Mouse (Mus musculus): Measurements from ENCODE around the gene Speg. TPM values are rescaled to one million over a fixed set of nuclear protein-coding genes. Genes with fewer than 3 reads are reported as not detected.

The Speg gene
- polyA plus RNA-seq, 1 experiment from 2014 or later: 18.6 TPM

DNA sequence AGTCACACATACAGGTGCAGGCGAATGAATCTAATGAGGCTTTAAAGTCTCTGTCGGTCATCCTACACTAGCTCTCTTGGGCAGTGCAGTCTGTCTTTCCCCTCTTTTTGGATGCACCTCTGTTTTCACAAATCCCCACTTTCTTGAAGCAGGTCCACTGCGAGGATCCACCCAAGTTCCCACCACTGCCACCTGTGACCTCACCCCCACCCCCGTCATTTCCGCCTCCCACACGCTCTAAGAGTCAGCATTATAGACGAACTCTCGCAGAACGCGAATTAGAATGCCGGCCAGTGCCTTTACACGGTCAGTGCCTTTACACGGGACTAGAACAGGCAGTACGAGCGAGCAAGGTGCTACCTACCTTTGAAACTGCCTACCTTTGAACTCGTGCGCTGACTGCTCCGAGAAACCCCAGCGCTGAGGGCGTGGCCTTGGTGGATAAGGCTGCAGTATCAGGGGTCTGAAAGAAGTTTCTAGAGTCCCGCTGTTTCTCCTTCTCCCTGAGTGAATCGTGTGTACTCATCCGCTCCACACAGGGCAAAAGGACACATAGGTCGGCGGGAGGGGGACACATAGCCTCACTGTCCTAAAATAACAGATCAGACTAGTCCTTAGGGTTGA, 5.6 kb upstream of the Speg start:
- H3K9ac ChIP-seq: no peak overlapping the region
- H3K4me3 ChIP-seq (replicated peaks): no peak overlapping the region
- H3K4me1 ChIP-seq: peaks cover 6% of the 10 kb centered on the region; the same call in 1 of the 2 replicates
- ATAC-seq (ENCODE audit: insufficient number of reproducible peaks, low FRiP score, low TSS enrichment, low read depth): no peak
- 49% methylated on average over 25 of the region's 25 CpGs for WGBS
- H3K9me3 ChIP-seq (replicated peaks): no peaks in the 10 kb centered on the region
- no peak overlapping the region for H3K27ac ChIP-seq (replicated peaks)
- H3K36me3 ChIP-seq: no peaks in the 10 kb centered on the region
- no peak overlapping the region for H3K4me2 ChIP-seq (replicated peaks)
- H3K27me3 ChIP-seq: no peaks in the 10 kb centered on the region

DNA sequence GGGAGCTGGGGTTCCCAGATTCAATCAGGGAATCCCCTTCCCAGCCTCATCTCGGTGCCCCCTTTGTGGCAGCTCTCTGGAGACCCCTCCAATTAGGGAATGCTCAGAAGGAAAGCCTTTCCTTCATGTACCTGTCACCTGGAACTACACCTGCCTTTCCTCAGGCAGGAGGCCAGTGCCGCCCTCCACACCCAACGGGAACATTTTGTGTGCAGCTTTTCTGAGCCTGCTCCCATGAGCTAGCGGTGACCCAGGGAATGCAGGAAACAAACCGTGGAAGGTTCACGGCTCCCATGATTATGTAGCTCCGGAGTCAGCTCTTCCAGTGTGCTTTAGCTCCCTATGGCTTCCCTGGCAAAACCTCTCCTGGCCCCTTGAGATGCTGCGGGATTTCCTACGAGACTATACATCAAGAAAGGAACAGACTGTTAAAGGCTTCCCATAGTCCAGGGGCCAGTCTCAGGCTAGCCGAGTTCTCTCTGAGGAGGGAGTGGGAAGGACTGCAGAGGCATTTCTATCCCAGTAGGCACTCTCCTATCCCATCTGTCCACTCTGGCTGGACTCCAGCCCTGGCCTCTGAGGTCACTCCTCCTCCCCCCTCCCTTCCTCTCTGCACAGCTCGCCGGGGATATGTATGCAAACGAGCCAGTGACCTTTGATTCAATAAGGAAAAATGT, 5.0 kb upstream of the Speg start:
- H3K36me3 ChIP-seq: no peaks in the 10 kb centered on the region
- no peak overlapping the region for H3K9ac ChIP-seq
- no peaks in the 10 kb centered on the region for H3K9me3 ChIP-seq (replicated peaks)
- 46% methylated on average over 13 of the region's 13 CpGs for WGBS
- H3K27ac ChIP-seq (replicated peaks): no peak overlapping the region
- no peaks in the 10 kb centered on the region for H3K27me3 ChIP-seq
- no peak overlapping the region for H3K4me3 ChIP-seq (replicated peaks)
- H3K4me2 ChIP-seq (replicated peaks): no peak overlapping the region
- ATAC-seq (ENCODE audit: insufficient number of reproducible peaks, low FRiP score, low TSS enrichment, low read depth): no peak
- H3K4me1 ChIP-seq: peaks cover 13% of the 10 kb centered on the region

DNA sequence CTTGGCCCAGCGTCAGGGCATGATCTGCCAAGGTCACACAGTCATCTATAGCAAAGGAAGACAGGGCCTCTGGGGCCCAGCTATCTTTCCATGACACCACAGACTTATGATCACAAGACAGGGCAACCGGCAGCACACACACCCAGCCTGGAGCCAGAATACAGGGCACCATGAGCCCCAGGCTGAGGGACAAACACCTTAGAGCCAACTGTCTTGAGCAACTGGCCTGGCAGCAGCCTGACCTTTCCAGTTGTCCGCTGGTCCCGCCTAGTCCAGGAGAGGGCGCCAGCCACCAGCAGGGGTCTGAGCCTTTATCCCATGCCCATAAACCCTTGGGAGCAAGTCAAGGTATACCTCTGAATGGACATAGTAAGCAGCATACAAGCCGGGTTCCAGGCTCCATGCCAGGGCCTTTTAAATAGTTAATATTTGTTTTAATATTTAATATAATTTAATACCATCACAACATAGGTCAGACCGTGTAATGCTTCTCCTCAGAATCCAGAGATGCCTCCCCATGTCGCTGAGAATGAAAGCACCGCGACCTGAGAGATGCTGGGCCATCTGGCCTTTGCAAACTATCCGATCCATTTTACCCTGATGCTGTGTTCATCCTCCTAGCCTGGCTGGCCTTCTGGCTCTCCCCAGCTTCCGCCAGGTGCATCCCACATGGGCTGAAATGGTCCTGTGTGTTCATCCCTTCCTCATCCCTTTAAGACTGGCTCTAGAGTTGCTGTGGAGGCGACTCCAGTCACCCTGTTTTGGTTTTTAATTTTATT, 3.6 kb upstream of the Speg start:
- no peaks in the 10 kb centered on the region for H3K36me3 ChIP-seq
- no peak overlapping the region for H3K4me2 ChIP-seq (replicated peaks)
- no peak overlapping the region for H3K4me3 ChIP-seq (replicated peaks)
- H3K27ac ChIP-seq (replicated peaks): no peak overlapping the region
- WGBS: 53% methylated on average over 13 of the region's 13 CpGs
- H3K4me1 ChIP-seq: peaks cover 14% of the 10 kb centered on the region
- no peak overlapping the region for H3K9ac ChIP-seq
- ATAC-seq (ENCODE audit: insufficient number of reproducible peaks, low FRiP score, low TSS enrichment, low read depth): no peak
- H3K9me3 ChIP-seq (replicated peaks): no peaks in the 10 kb centered on the region
- no peaks in the 10 kb centered on the region for H3K27me3 ChIP-seq

DNA sequence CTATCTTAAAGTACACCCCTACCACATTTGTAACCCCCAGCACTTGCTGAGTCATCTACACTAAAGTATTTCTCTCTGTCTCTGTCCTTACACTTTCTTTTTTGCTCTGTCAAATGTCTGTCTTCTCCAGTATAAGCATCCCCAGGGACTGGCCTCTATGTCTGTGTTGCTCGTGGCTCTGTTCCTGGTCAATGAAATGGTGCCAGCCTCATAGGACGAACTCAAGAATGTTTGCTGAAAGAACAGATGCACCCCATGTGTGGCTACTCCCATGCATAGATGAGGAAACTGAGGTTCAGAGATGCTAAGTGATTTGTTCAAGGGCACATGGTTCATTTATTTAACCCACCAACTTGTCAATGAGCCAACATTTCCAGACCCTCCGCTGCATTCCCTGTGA, 2.6 kb upstream of the Speg start:
- H3K9me3 ChIP-seq (replicated peaks): no peaks in the 10 kb centered on the region
- no peak for ATAC-seq (ENCODE audit: insufficient number of reproducible peaks, low FRiP score, low TSS enrichment, low read depth)
- H3K4me1 ChIP-seq: peaks cover 14% of the 10 kb centered on the region
- no peaks in the 10 kb centered on the region for H3K27me3 ChIP-seq
- H3K4me3 ChIP-seq (replicated peaks): no peak overlapping the region
- 55% methylated on average over 3 of the region's 3 CpGs for WGBS
- H3K27ac ChIP-seq (replicated peaks): no peak overlapping the region
- H3K9ac ChIP-seq: no peak overlapping the region
- H3K4me2 ChIP-seq (replicated peaks): no peak overlapping the region
- H3K36me3 ChIP-seq: no peaks in the 10 kb centered on the region

DNA sequence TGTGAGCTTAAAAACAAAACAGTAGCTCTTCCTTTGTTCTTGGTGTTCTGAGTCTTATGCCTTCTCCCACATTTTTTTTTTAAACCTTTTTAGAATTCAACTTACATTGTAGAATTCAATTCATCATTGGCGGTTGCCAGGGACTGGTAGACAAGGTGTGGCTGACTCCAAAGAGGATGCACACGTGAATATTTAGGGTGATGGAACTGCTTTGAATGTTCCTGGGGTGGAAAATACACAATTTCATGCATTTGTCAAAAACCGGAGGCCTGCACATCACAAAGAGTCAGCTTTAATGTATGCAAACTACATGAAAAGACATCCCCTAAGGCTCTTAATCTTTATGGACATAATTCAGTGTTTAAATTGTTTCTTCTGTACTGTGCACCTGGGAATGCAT, 1.8 kb upstream of the Speg start:
- Histone ChIP-seq H3K4me3 (replicated peaks) (no peak overlapping the region), H3K27me3 (no peaks in the 10 kb centered on the region), H3K9ac (no peak overlapping the region), H3K36me3 (no peaks in the 10 kb centered on the region), H3K27ac (replicated peaks) (no peak overlapping the region), H3K4me2 (replicated peaks) (no peak overlapping the region), H3K4me1 (peaks cover 14% of the 10 kb centered on the region), H3K9me3 (replicated peaks) (no peaks in the 10 kb centered on the region)
- 36% methylated on average over 3 of the region's 3 CpGs for WGBS
- ATAC-seq (ENCODE audit: insufficient number of reproducible peaks, low FRiP score, low TSS enrichment, low read depth): no peak

DNA sequence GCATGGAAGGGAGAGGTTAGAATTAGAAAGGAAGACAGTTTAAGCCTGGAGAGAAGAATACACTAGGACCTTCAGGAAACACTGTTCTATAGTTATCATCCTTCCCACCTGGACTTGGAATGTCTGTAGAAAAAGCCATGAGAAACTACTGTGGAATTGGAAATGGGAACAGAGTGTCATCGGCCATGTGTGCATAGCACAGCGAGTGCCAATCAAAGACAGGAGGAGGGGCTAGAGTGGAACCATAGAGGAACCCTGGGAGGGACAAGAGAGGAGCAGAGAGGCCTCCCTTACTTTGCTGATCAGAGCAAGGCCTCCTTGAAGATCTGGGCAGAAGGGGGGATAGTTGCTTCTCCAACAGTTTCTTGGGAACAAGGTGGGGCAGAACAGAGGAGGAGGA, 4.1 kb downstream of the Speg start:
- WGBS: 68% methylated on average over 2 of the region's 2 CpGs
- H3K4me2 ChIP-seq (replicated peaks): no peak overlapping the region
- no peak overlapping the region for H3K4me3 ChIP-seq (replicated peaks)
- H3K9me3 ChIP-seq (replicated peaks): no peaks in the 10 kb centered on the region
- H3K4me1 ChIP-seq: peaks cover 36% of the 10 kb centered on the region
- no peaks in the 10 kb centered on the region for H3K27me3 ChIP-seq
- H3K9ac ChIP-seq: no peak overlapping the region
- ATAC-seq (ENCODE audit: insufficient number of reproducible peaks, low FRiP score, low TSS enrichment, low read depth): no peak
- no peaks in the 10 kb centered on the region for H3K36me3 ChIP-seq
- no peak overlapping the region for H3K27ac ChIP-seq (replicated peaks)

DNA sequence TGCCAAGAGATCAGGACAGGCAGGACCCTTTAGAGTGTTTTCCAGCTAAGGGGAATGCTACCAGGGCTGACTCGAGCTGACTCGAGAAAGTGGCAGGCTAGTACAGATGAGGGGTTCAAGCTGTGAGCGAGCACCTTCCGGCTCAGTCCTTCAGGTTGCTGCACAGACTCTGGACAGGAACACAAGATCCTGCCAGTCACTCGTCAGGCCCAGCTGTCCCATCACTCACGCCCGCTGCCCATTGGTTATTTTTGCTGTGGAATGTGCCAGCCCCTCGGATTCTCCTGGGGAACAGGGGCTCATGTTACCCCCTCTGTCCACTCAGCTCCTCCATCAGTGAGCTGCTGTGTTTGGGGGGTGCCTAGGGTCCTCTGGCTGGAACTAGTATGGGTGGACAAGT, 4.8 kb downstream of the Speg start:
- no peak for ATAC-seq (ENCODE audit: insufficient number of reproducible peaks, low FRiP score, low TSS enrichment, low read depth)
- H3K27ac ChIP-seq (replicated peaks): no peak overlapping the region
- 55% methylated on average over 8 of the region's 8 CpGs for WGBS

DNA sequence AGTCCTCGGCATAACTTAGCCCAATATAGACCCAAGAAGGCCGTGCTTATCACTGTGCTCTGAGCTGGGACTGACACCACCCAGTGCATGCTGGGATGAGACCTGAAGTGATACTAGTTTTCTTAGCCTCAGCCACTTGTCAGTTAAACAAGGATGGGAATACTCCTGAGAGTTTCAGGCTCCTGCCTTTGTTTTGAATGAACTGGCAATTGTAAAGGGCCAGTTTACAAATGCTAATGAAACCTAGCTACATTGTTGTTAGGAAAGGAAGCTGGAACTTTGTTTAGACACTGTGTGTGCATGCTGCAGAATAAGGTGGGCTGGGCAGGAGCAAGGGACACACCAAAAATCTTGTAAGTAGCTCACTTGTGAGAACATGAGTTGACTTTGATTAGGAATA, 5.9 kb downstream of the Speg start:
- ATAC-seq (ENCODE audit: insufficient number of reproducible peaks, low FRiP score, low TSS enrichment, low read depth): no peak
- H3K9me3 ChIP-seq (replicated peaks): no peaks in the 10 kb centered on the region
- H3K36me3 ChIP-seq: no peaks in the 10 kb centered on the region
- no peak overlapping the region for H3K4me2 ChIP-seq (replicated peaks)
- H3K4me3 ChIP-seq (replicated peaks): no peak overlapping the region
- H3K9ac ChIP-seq: no peak overlapping the region
- WGBS: 42% methylated on average over 2 of the region's 2 CpGs
- no peak overlapping the region for H3K27ac ChIP-seq (replicated peaks)
- peaks cover 34% of the 10 kb centered on the region for H3K4me1 ChIP-seq
- H3K27me3 ChIP-seq: peaks cover 1% of the 10 kb centered on the region; the same call in 1 of the 2 replicates

More for the DNA sequence above, 4.8 kb downstream of the Speg start:
- Histone ChIP-seq H3K9me3 (replicated peaks) (no peaks in the 10 kb centered on the region), H3K9ac (no peak overlapping the region), H3K27me3 (no peaks in the 10 kb centered on the region), H3K4me1 (peaks cover 36% of the 10 kb centered on the region), H3K4me3 (replicated peaks) (no peak overlapping the region), H3K4me2 (replicated peaks) (no peak overlapping the region), H3K36me3 (no peaks in the 10 kb centered on the region)

DNA sequence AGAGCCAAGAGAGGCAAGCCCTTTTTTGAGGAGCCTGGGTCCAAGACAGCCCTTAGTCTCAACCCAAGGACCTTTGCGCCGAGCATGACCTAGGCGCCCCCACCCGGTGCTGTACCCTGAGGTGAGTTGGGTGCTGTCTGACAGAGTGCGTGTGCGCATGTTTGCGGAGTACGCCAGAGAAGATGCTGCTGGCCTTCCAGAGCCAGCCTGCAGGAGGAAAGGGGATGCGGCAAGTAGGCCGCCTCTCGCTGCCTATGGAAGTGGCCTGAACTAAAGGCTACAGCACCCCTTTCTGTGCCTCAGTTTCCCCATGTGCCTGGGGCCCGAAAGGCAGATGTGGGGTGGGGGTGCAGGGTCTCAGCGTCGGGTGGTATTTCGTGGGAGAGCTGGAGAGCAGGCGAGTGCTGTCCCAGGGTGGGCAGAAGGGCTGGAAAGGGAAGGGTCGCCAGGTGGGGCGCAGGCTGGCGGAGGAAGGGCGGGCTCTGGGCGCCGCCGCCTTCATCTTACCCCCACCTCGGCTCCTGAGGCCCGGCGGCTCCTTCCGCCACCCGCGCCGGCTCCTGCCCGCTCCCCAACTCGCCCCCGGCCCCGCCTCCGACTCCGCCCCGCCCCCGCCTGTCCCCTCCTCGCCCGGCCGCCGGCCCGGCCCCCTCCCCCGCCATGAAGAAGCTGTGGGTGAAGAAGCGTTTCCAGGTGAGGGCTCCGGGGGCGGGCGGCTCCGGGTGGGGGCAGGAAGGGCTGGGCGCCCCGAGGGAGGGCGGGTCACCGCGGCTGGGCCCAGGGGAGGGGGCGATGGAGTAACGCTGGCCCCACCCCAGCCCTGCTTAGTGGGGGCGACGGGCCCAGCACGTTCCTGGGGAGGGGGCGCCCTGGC, 6.6 kb downstream of the Speg start:
- Histone ChIP-seq H3K9ac (peak overlapping the region; percentile 48), H3K36me3 (no peaks in the 10 kb centered on the region), H3K9me3 (replicated peaks) (no peaks in the 10 kb centered on the region), H3K4me3 (replicated peaks) (peak overlapping the region; percentile 56), H3K27me3 (peaks cover 9% of the 10 kb centered on the region), H3K4me2 (replicated peaks) (peak overlapping the region; percentile 89), H3K4me1 (peaks cover 40% of the 10 kb centered on the region), H3K27ac (replicated peaks) (peak overlapping the region; percentile 61)
- ATAC-seq (ENCODE audit: insufficient number of reproducible peaks, low FRiP score, low TSS enrichment, low read depth): peak; percentile 56
- 3% methylated on average over 35 of the region's 60 CpGs for WGBS

DNA sequence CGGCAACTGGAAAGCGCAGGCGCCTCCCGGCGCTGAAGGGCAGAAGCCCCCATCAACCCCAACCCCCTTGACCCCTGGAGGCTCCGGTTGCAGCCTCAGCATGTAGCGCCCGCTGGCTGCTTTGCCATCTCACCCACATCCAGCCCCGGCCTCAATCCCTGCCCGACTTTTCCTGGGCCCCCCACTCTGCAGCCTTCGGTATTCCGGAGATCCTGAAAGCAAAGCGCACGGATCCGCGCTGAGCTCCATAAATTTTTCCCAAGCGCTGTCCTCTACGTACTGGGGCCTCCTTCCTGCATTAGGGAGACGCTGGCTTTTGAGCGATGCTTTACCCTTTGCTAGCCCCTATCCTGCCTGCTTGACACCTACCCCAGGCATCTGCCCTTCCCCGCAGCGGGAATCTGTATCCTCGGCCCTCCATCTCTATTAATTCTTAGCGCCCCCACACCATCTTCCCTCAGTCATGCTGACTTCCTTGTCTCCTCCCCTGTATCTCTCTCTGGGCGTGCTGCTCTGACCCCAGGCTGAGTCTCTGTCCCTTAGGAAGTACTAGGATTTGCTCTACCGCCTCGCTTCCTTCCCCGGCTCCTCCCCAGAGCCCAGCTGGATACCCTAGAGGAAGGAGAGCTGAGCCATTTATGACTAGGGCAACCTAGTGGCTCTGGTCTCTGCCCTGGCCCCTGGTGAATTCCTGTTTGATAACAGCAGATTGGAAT, 7.4 kb downstream of the Speg start:
- Histone ChIP-seq H3K36me3 (no peaks in the 10 kb centered on the region), H3K4me1 (peaks cover 47% of the 10 kb centered on the region), H3K9me3 (replicated peaks) (no peaks in the 10 kb centered on the region), H3K27me3 (peaks cover 17% of the 10 kb centered on the region), H3K9ac (peak overlapping the region; percentile 48), H3K27ac (replicated peaks) (peak overlapping the region; percentile 61), H3K4me2 (replicated peaks) (peak overlapping the region; percentile 89), H3K4me3 (replicated peaks) (peak overlapping the region; percentile 56)
- no peak; the same call in 1 of the 2 replicates for ATAC-seq (ENCODE audit: insufficient number of reproducible peaks, low FRiP score, low TSS enrichment, low read depth)
- 1% methylated on average over 28 of the region's 28 CpGs for WGBS

Measured in embryonic facial prominence, embryonic 15.5 days (tissue).